Mouse (Mus musculus): ENCODE results near the gene Gm21987.

The Gm21987 gene

GRCm38 (mm10) chr16:38349881-38350280 is 3.0 kb downstream of the Gm21987 start:
- no peak for DNase-seq

- DNase-seq: no peak
Observed at GRCm38 (mm10) chr16:38350361-38350855, 3.6 kb downstream of the Gm21987 start.

DNA sequence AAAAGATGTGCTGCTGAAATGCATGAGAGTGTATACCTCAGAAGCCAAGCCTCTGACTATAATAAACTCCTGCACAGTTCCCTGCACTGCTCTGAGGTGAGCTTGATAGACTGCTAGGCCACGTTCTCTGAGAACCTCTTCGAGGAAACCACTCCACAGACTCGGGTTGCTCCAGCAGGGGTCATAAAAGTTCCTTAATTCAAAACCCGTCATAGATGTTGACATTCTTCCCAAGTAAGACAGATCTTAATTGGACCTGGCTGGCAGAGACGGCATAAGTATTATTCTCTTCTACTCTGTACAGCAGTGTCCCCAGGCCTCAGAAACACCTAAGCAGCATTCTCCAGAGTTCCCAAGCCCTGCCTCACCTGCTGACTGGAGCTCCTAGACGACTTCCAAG is 4.1 kb downstream of the Gm21987 start:
- no peak for DNase-seq

GRCm38 (mm10) chr16:38352031-38352430 is 5.2 kb downstream of the Gm21987 start:
- no peak for DNase-seq

DNA sequence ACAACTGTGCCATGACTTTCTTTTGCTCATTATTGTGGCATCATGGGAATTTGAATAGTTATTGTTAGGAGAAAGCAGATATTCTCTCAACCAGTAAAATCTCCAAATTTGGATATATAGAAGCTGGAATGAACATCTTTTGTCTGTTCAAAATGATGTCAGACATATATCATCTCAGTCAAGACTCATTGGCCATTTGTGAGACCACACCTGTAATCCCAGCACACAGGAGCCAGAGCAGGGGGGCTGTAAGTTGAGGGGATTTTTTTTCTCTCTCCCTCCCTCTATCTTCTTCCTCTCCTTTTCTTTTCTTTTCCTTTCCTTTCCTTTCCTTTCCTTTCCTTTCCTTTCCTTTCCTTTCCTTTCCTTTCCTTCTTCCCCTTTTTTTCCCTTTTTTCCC is 6.0 kb downstream of the Gm21987 start:
- no peak for DNase-seq

- no peak for DNase-seq
Observed at GRCm38 (mm10) chr16:38353642-38354041, 6.8 kb downstream of the Gm21987 start.

DNA sequence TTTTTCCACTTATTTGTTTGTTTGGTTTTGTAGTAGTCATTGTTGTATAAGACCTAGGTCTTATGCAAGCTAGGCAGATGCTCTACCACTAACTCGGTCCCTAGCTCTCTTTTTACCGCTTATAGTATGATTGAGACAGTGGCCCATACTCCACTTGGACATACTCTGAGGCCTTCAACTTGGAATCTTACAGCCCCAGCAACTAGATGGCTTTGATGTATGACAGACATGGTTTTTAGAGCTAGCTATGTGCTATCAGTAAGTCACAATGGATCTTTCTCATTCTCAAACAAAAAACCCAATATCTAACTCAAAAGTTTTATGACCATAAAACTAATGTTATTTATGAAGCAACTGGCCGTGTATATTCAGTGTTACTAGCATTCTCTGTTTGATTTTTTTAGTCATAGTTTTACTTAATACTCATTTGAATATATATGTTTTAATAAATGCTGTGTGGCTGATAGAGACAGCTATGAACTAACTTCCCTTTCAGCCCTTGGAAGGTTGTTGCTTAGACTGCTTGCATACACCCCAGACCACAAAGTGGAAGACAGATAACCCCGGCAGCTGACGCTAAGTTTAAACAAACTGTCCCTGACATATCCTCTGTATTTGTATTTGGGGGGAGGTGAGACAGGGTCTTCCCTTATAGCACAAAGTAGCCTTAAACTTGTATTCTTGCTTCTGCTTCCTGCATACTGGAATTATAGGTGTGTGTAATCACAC is 7.5 kb downstream of the Gm21987 start:
- no peak for DNase-seq

GRCm38 (mm10) chr16:38358256-38358812 is 11.5 kb downstream of the Gm21987 start:
- no peak for DNase-seq

DNA sequence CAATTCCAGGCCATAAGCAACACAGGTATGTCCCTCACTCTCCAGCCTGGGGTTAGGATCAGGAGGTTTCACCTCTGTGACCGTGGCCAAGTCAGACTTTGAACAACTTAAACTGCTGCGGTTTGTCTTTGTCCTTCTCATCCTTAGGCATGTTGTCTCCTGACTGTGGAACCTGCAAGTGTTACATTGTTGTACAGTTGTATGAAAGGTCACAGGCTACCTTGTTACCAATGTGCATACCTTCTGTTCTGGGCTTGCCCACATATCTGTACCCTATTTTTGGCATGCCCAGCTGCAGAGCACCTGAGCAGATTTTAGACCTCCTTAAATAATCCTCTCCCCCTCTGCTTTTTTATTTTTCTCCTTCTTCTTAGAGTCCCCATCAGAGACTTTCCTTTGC is 12.4 kb downstream of the Gm21987 start:
- no peak for DNase-seq

- DNase-seq: no peak
Observed at GRCm38 (mm10) chr16:38359857-38360256, 13.0 kb downstream of the Gm21987 start.

- no peak for DNase-seq
Observed at GRCm38 (mm10) chr16:38360317-38360716, 13.5 kb downstream of the Gm21987 start.

DNA sequence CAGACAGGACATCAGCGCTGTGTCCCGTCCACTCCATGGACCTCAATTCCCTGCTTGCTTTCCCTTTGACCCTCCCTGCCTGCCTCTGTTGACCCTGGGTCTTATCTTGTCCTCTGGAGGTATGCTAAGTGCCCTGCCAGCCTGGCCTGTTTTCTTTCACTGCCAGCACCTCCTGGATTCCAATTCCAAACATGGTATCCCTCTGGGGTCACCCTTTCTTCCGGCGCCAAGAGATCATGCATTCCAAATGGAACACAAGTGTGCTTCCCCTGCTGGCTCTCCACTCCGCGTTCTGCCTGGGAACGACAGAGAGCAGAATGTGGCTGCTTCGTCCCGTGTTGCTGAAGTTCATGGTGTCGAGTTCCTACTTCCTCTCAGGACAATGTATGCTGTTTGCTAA is 15.1 kb downstream of the Gm21987 start, which contains the start of gene Popdc2:
Popdc2 (plus strand) TSS at position 277 of the 400 bp plus-strand sequence.
- DNase-seq: no peak

DNA sequence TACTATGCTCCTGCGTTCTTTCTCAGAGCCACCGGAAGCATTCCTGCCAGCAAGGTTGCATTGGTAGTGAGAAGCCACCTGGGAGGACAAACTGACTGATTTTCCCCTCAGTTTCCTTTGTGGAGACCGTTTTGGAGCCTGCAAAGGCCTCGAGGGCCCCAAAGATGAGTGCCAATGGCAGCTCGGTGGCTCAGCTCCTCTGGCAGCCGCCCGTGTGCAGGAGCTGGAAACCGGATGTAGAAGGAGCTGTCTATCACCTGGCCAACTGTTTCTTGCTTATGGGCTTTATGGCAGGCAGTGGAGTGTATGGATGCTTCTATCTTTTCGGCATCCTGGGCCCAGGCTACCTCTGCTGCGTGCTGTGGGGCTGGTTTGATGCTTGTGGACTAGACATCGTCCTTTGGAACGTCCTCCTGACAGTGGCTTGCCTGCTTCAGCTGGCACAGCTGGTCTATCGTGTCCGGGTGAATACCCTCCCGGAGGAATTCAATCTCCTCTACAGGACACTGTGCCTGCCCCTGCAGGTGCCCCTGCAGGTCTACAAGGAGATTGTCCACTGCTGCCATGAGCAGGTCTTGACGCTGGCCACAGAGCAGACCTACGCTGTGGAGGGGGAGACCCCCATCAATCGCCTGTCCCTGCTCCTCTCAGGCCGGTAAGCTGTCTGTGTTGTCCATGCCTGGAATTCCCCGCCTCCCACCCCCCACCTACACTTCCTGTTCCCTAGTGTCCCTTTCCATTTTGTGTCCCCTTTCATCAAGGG is 15.8 kb downstream of the Gm21987 start:
- no peak for DNase-seq

DNA sequence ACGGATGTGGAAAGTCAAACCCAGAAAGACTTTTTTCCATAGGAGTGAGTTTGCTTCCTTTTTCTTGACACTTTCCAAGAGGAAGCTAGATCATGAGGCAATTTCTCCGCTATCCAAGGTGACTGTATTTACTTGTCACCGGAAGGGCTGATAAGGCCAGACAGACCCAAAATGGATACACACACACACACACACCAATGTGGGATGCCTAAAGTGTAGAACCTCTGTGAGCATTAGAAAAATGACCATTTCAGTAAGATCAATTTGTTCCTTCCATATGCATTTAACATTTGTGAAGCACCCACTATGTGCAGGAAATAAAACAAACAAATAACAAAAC is 16.4 kb downstream of the Gm21987 start:
- no peak for DNase-seq

- DNase-seq: no peak
Observed at GRCm38 (mm10) chr16:38363657-38364056, 16.8 kb downstream of the Gm21987 start.

DNA sequence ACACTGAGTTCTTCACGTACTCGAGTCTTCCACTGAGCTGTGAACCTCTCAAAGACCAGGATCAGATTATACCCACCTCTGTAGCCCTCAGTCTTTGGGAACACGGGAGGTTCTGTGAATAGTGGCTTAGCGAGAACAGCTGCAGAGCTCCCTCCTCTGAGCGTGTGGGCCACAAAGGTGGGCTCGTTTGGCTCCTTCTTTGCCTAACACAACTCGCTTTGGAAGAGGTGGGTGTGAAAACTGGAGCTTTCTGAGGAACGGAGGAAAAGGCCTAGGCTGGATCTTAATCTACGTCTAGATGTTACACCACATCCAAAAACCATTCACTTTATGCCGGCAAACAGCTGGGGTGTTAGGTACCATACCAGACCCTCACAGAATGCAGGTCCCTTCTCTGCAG is 18.6 kb downstream of the Gm21987 start:
- no peak for DNase-seq

DNA sequence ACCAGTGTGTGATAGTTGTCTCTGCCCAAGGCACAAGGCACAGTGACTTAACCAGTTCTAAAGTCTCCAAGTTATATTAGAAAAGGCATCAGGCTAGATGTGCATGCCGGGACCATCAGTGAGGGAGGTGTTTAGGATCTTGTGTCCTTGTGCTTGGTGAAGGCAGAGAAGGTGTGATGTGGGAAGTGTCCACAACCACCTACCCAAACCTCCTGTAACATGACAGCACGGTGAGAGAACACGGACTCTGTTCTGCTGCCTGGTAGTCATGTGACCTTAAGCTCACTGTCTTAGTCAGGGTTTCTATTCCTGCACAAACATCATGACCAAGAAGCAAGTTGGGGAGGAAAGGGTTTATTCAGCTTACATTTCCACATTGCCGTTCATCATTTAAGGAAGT is 19.4 kb downstream of the Gm21987 start:
- no peak for DNase-seq

DNA sequence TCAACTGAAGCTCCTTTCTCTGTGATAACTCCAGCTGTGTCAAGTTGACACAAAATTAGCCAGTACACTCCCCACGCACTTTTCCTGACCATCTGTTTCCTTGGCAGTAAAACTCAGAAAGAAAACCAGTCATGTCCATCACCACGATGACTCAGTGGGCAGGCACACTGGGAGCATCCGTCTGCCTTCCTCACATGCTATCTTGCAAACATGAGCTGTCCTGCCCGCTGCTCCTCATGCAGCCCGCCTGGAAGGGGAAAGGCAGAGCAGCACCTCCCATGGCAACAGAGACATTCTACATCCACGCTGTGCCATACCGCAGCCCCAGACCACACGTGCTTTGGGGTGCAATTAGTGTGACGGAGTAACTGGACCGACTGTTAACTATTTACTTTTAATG is 21.5 kb downstream of the Gm21987 start:
- no peak for DNase-seq

- no peak for DNase-seq
Observed at GRCm38 (mm10) chr16:38369000-38369399, 22.2 kb downstream of the Gm21987 start.

DNA sequence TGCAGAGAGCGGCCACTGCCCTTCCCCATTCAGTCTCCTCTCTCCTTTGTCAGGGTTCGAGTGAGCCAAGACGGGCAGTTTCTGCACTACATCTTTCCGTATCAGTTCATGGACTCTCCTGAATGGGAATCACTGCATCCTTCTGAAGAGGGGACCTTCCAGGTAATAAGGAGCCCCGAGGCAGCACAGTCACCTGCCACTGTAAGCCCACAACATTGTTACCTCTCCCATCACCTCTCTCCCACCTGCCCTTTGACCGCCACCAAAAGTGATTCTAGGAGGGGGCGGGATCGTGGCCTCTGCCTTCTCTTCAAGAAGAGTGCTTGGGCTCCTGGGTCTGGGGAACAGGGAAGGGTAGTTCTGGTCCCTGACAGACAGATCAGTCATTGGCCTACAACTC is 22.6 kb downstream of the Gm21987 start:
- no peak for DNase-seq

GRCm38 (mm10) chr16:38369992-38370484 is 23.2 kb downstream of the Gm21987 start:
- DNase-seq: no peak

DNA sequence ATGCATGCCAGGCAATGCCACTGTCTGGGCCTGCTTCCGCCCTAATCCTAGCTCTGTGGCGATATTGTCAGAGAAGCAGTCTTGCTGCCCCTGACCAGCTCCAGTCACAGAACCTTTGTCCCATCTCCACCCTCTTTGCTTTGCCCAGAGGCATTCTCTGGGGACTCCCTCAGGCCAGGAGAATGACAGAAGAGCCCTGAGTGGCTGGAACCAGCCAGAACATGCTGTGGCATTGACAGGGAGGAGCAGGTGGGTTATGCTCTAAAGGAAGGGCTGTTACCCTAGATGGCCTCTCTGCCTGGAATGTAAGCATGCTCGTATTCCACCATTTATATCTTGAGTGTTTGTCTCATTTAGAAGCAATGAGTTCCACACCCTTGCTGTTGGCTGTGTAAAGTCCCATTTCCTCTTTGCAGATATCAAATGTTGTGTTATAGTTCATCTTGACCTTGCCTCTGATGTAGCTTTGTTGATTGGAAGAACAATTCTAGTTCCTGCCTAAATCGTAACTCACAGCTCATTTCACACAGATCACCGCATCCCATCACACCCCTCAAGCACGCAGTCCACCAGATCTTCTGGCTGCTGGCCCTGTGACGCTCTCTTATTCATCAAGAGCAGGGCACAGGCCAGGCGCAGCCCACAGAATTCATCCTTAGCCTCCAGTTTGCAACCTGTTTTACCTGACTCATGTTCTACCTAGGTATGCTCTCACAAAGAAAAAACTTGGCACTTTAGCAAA is 24.0 kb downstream of the Gm21987 start:
- DNase-seq: no peak

- no peak for DNase-seq
Observed at GRCm38 (mm10) chr16:38371705-38372296, 25.0 kb downstream of the Gm21987 start.

Data from thymus, postnatal 36 days (tissue).